Mouse (Mus musculus): Measurements from ENCODE around the gene Ldlr.
"Not testable (repeated sequence)": the region's sequence is repeated elsewhere in the genome, so short reads cannot be mapped to it uniquely, and the experiment has no call there.

Gene Ldlr

DNA sequence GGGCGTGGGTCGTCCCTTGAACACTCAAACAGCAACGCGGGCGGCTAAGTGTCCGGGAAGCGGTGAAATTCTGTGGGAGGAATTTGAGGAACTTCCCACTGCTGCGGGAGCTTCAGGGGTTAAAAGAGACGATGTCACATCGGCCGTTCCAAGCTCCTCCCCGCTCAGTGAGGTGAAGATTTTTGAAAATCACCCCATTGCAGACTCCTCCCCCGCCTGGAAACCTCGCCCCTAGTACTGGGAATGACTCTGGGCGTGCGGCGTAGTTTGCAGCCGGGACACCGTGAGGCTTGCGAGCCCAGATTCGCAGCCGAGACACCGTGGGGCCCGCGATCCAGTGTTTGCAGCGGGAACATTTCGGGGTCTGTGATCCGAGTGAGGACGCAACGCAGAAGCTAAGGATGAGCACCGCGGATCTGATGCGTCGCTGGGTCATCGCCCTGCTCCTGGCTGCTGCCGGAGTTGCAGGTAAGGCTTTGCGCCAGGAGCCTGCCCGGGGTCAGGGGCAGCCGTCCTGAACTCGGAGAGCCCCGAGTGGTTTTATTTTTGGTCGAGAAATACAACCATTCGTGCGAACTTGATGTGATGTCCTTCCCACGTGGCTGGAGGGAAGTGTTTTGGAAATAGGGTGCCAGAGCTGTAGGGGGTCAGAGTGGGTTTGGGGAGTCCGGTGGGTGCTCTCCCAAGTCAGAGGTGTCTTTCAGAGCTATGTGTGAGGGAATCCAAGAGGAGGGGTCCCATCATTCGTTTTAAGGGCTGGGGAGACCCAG is at the start of gene Ldlr:
Gene Ldlr (plus strand): TSS at position 107 of the 770 bp plus-strand sequence.
- DNase-seq = peak; percentile 86

DNA sequence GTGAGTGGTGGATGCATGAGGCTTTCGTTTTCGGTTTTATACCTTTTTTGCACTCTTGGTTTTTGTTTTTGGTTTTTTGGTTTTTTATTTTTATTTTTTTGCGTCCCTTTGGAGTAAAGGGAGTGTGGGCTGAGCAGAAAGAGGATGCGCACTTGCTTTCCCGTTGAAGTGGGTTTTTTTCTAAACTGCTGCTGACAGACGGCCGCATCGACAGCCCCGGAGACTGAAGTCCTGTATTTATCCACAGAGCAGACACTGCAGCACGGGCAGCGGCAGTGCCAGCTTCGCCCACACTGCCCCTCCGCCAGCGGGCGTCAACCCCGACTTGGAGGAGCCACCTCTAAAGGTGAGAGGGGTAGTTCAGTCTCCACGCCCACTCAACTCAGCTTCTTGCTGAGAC is 45.6 kb upstream of the Ldlr start:
- DNase-seq = no peak

DNA sequence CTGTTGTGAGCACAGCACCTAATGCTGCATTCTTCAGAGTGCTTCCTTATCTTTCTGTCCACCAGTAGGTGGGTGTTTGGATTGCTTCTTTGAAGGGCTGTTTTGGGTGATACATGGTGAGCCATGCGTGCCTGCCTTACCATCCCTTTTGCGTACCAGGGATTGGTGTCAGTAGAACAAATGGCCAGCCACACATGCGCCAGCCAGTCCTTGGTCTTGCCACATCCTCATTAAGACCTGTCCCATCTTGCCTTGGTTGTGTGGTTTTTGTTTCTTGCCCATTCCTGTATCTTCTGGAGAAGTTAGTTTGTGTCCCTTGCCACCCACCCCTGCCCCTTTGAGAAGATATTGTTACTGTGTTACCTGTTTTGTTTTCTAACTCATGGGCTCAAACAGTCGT is 42.8 kb upstream of the Ldlr start:
- no peak for DNase-seq

DNA sequence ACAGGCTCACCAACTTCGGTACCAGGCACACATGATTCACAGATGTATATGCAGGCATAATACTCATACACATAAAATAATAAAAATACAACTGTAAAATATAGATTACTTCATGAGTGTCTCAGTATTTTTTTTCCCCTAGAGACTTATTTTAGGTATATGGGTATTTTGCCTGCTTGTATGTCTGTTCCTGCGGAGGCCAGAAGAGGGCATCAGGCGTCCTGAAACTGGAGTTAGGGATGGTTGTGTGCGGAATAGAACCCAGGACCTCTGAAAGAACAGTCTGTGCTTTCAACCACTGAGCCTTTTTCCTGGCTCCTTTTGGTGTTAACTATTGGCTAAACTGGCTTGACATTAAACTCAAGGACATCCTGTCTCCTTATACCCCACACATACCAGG is 40.5 kb upstream of the Ldlr start:
- DNase-seq = no peak

DNA sequence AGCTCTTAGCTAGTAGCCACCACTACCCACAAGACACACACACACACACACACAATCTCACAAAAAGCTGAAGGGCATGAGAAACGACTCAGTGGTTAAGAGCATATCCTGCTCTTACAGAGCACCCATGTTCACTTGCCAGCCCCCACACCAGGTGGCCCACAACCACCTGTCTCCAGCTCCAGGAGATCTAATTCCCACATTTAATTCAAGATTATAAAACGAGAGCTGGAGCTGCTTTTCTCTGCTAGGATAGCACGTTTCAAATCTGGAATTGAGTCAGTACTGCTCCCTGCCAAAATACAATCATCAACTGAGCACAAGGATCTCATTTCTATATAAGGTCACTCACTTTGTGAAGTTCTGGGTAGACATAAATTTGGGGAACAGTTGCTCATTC is 39.4 kb upstream of the Ldlr start:
- no peak for DNase-seq

DNA sequence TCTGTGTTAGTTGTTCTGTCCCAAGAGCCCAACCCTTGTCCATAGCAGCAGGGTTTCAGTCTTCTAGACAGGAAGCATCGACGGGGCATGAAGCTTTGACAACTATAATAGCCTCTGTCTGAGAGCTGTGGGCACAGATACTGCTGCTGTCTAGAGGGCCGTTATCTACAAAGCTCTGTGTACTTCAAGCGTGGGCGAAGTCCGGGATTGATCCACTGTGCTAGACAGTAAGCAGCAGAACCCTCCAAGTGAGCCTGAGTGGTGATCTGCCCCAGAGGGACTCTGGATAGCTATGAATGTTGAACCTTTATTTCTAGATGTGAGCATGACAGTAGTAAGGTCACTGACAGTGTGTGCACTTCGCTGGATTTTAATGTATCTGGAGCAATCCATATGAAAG is 34.7 kb upstream of the Ldlr start:
- no peak for DNase-seq

DNA sequence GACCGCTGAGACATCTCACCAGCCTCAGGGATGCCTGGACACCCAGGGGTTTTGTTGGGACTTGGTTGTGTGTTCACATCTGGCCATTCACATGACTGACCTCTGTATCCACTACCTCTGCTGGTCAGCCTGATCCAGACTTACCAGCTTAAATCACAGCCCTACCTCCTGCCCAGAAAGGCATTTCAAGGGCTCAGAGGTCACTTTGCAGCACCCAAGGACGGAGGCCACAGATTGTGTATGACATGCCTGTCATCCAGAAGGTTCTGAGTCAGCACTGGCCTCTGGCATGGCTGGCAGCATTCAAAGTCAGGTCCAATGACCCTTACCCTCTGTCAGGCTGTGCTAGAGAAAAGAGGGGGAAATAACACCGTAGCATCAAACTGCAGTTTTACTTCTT is 33.3 kb upstream of the Ldlr start:
- DNase-seq = no peak

DNA sequence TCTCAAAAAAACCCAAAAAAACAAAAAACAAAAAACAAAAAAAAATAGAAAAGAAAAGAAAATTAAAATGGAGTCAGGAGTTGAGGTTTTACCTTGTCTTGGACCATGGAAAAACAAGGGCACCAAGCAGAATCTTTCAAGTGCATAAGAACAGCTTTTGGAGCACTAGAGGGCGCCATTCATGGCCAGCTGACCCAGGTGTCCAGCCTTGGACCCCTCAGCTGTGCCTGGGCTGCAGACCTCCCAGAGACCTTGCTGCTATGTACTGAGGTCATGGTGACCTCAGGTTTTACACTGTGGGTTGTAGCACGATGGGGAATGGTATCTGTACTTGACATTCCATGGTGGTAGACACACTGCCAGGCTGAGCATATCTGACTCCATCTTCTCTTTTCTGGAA is 31.4 kb upstream of the Ldlr start:
- DNase-seq = no peak

DNA sequence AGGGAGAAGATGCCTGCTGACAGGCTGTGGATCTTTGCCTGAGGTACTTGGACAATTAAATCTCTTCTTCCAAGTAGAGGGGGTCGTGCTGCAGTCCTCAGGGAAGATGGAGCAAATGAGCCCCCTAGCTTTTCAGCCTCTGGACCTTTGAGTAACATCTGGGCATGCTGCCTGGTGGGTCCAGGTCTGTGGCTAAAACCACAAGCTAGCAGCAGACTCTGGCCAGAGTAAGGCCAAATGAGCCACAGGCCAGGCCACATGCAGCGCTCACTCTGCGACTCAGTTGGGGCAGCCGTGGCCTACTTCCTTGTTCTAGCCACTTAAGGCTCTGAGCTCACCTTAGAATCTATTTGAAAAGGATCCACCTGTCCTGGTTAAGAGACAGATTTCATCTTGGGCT is 30.8 kb upstream of the Ldlr start:
- DNase-seq = no peak

DNA sequence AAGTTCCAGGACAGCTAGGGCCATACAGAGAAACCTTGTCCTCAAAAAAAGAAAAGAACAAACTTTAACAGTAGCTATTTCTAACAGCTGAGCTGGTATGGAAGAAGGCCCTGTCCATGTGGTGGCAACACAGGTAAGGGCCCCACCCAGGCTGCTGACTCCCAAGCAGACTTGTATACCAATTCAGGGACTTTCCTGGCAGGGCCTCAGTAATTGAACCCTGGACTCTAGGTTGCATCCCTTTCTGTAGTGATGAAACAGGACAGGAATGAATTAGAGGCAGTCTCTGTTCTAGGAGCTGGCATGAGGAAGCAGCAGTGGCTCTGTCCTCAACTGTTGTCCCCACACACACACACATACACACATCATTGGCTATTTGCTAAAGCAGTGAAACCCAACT is 29.2 kb upstream of the Ldlr start:
- no peak for DNase-seq

DNA sequence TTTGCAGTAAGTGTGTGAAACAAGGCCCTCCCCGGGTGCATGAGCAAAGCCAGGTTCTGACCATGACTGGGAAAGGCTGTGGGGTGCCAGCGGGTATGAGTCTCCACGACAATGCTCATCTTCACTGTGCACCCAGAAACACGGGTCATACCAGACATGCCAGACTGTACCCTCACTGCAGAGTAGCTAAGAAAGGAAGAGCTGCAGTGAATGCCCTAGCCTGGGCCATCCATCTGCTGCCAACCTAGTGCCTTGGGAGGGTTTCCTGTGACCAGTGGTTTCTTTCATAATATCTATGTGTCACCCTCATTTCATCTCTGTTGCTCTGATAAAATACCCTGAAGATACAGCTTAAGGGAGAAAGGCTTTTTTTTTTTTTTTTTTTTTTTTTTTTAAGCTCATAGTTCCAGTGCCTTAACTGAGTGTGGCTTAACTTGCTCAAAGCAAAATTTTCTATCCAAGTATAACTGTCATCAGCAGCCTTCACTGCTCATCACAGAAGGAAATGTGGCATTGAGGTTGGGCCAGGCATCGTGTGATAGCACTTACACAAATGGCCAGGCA is 28.0 kb upstream of the Ldlr start:
- no peak for DNase-seq

DNA sequence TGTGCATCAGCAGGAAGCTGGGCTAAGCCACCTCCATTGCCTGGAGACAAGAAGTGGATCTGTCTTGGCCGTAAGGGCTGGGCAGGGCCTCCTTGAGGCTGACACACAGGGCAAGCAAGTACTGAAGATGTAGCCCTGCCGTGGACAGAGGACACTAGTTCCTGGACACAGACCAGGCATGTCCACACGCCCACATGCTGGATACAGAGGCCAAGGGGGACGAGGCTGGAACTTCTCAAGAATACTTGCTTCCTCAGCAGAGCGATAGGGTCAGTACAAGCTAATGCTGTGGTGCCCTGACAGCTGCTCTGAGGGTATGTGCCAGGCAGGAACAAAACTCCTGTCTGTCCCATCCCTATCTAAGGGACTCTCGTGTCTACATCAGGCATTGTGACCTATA is 26.2 kb upstream of the Ldlr start:
- no peak for DNase-seq

DNA sequence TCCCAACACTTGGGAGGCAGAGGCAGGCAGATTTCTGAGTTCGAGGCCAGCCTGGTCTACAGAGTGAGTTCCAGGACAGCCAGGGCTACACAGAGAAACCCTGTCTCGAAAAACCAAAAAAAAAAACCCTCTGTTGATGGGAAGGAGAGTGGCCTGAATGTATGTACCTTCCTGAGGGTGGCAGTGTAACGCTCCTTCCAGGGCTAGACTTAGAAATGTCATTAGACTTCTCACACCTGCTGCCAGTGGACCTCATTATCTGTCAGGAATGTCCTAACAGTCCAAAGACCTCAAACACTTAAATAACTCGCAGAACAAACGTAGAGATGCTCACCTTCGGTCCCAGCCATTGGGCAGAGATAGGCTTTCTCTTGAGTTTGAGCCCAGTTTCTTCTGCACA is 24.0 kb upstream of the Ldlr start:
- DNase-seq = not testable (repeated sequence)

DNA sequence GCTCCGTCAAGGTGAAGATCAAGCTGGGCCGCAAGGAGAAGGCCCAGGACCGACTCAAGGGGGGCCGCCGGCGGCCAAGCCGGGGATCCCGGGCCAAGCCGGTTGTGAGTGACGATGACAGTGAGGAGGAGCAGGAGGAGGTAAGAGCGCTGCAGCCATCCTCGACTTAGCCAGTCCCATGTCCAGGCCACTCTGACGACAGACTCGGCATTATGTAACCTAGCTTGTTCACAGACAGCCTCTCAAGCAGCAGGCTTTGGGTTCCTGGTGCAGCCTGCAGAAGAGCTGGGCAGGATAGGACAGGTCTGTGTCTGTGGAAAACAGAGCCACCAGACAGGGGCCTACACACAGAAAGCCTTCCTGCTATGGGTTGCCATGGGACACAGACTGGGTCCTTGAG is 22.2 kb upstream of the Ldlr start:
- DNase-seq = no peak

DNA sequence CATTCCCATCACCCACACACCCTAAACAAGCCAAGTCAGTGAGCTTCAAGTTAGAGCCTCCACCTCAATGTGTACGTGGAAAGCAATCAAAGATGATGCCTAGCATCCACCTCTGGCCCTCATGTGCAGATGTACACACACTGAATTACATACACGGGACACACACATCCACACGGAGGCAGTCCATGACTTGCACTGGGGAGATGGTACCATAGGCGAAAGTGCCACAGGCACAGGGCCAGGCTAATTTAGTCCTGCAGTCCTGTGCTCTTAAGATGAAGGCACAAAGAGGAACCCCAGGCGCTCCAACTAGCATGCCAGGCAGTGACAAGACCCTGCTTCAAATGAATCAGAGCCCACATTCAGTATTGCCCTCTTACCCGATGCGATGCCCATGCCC is 19.8 kb upstream of the Ldlr start:
- no peak for DNase-seq

DNA sequence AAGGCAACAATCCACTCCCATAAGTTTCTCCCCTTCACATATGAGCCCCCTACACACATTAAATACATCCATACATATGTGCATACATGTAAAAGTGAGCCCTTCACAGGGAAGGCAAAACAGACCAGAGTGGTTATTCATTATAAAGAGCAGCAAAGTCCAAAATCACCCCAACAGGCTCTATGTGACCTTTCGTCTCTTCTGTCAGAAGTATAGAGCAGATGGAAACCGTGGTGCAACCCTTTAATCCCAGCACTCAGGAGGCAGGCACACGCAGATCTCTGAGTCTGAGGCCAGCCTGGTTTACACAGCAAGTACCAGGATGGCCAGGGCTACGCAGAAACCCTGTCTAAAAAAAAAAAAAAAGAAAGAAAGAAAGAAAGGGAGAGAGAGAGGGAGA is 17.2 kb upstream of the Ldlr start:
- DNase-seq = no peak

DNA sequence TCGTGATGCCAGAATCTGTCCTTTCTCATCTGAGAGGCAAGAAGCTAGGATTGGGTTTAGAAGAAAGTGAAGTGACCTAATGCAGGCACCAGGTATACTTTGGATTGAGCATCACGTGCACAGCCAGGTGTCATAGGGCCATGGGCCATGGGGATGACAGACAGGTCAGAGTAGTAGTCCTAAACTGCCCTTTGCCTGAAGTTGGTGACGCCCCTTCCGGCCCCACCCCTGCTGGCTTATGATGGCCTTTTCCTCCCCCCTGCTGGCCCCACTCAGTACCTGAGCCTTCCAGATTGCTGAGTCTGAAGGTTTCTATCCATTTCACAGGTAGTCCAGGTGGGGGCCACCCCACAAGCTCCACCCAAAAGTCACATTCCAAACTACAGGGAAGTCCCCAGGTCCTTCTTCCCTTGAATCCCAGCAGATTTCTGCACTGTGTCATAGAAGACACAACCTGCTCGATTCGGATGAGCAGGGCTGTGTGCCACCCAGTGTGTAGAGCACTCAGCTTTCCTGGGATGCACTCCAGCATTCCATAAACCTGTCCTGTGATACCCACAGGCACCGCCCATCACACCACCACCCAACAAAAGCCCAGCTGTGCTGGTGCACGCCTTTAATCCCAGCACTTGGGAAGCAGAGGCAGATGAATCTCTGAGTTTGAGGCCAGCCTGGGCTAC is 16.6 kb upstream of the Ldlr start:
- no peak for DNase-seq

DNA sequence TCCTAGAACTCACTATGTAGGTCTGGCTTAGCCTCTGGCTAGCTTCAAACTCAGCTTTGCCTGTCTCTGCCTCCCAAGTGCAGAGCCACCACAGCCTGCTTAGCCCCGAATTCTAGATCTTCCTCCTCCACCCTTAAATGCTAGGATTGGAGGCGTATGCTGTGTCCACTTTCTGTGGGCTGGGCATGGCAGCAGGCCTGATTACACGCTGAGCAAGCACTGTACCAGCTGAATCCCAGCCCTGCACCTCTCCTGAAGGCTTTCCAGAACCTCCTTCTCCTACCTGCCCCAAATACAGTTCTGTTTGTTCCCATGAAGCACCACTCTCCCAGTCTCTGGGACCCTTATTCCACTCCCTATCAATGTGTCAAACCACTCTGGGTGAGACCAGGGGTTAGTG is 13.9 kb upstream of the Ldlr start:
- DNase-seq = no peak

DNA sequence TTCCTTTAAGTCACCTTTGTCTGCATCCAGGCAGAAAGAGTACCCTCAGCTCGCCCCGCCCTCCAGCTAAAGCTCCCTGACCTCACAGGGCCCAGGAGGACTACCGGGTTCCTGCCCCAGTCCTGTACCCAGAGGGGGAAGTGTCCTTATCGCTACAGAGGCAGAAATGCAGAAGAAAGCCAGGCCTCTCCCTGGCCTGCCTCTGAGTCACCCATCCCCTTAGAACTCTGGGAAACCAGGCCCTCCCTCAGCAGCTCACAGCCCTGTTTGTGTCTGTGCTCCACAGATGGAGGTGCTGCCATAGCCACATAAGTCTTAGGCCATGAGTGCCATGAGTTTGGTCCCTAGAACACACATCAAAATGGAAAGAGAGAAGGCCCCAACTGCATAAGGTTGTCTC is 8.0 kb upstream of the Ldlr start:
- no peak for DNase-seq

DNA sequence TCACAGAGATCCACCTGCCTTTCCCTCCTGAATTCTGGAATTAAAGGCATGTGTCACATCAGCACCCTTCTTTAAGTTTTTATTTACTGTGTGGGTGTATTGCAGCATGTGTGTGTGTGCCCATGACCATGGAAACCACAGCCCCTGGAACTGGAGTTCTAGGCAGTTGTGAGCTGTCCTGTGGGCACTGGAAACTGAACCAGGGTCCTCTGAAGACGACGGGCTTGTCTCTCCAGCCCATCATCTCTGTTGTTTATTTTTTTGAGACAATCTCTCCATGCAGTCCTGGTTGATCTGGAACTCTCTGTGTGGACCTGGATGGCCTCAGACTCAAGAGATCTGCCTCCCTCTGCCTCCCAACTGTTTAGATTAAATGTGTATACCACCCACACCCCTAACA is 6.3 kb upstream of the Ldlr start:
- no peak for DNase-seq

DNA sequence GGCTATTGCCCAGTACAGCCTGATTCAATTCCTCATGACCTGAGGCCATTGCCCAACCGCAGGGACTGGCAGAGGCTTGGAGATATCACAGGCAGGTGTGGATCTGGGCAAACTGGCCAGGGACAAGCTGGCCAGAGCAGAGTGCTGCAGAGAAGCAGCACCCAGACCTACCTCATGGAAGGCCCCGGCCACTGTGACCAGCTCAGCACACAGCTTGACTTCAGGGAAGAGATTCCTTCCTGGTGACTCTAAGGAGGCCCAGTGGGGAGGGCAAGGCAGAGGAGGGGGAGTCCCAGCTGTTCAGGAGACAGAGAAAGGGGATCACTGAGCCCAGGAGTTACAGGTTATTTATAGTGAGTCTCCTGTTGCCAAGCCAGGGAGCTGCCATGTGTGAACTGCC is 2.2 kb upstream of the Ldlr start:
- no peak for DNase-seq

DNA sequence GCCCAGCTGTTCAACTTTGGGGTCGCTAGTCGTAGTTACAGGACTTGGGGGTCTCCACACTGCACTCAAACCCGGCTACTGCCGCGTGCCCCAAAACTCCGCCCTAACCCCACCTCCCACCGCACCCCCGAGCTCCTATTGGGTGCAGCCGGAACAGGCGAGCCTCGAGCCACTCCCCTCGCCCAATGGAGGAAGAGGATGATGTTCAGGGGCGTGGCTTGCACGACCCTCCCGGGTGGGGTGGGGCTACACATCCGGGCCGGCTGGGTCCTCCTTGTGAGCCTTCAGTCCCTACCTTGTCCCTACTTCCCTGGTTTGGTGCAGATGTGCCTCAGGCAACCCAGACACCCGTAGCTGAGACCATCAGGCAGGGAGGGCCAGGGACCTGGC is 859 bp downstream of the Ldlr start:
- peak; percentile 94 for DNase-seq

DNA sequence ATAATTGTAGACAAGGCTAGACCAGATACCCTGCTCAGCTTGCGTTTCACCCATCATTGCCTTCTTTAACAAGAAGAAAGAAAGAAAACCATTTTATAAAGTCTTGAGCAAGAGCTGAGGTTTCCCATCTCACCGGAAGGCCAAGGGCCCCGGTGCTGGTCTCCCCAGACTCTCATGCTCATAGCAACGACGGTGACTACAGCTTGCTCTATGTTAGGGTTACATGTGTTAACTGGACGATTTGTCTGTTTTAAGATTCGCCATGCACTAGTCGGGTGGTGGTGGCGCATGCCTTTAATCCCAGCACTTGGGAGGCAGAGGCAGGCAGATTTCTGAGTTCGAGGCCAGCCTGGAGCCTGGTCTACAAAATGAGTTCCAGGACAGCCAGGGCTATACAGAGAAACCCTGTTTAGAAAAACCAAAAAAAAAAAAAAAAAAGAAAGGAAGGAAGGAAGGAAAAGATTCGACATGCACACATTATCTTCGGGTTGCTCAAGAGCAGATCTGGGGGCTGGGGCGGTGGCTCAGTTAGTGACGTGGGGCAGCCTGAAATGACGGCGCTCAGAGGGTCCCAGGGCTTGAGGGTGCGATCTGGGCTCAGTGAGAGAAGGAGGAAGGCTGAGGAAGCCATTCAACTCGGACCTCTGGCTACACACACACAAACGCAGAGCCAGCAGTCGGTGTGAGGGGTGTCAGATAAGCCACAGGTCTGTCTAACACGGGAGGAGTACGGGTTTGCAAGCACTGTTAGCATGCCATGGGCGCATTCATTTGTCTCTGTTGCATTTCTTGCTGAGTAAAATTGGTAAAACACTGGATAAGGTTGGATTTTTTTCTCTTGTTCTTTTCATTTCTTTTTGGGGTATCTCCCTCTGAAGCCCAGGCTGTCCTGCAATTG is 2.2 kb downstream of the Ldlr start:
- DNase-seq = no peak

Data from cerebellum, adult 9-11 months (tissue).